Mouse (Mus musculus) myocyte (in vitro differentiated cells): ENCODE measurements around the gene Herc3.

ENCODE experiments used
- MAX ChIP-seq: IDR thresholded peaks from one replicate; pipeline ENCODE4 v1.6.1; 2011; ENCODE audit warnings: low read depth, mild to moderate bottlenecking, control low read depth
- POLR2A ChIP-seq: IDR thresholded peaks from one replicate; pipeline ENCODE4 v1.6.1; 2011; ENCODE audit warnings: low read depth, mild to moderate bottlenecking, control low read depth, moderate library complexity; ENCODE audit not compliant: insufficient read length
- TCF12 ChIP-seq: IDR thresholded peaks from one replicate; pipeline ENCODE4 v1.6.1; 2011; ENCODE audit warnings: mild to moderate bottlenecking, control low read depth; ENCODE audit not compliant: poor library complexity, insufficient read depth, severe bottlenecking
- TCF3 ChIP-seq: IDR thresholded peaks from one replicate; pipeline ENCODE4 v1.6.1; 2011; ENCODE audit warnings: low read depth, control low read depth; ENCODE audit not compliant: insufficient read length
- USF1 ChIP-seq: IDR thresholded peaks from one replicate; pipeline ENCODE4 v1.6.1; 2011; ENCODE audit warnings: low read depth, mild to moderate bottlenecking, control low read depth, moderate library complexity

- TF ChIP-seq USF1, result no peak
- no peak for TF ChIP-seq TCF12
- TF ChIP-seq POLR2A, result no peak
- TF ChIP-seq TCF3, result no peak
- no peak for TF ChIP-seq MAX
Observed at GRCm38 (mm10) chr6:58927881-58928280, 96.6 kb downstream of the Herc3 start.
